In genomic region chr17:70613897-70614296, GRCm38 (mm10) we compare ENCODE assay signal across 17 mouse cellular contexts.
"Had no signal": no experiment of that assay in that cellular context is flagged by ENCODE, and none has a peak within 500 bp of the region (broad histone marks: within the 10 kb centered on the region; RNA-seq: fewer than 3 reads in every experiment).

No protein-coding gene starts in this region.

- ATAC-seq: intestine, embryonic 15.5 days; lung, postnatal 0 days had no signal

- H3K27ac ChIP-seq: intestine, embryonic 15.5 days; liver, embryonic 13.5 days; midbrain, embryonic 10.5 days; midbrain, embryonic 13.5 days; neural tube, embryonic 13.5 days had no signal

- H3K4me1 ChIP-seq: intestine, embryonic 15.5 days; liver, embryonic 13.5 days; megakaryocyte, embryonic 14.5 days; midbrain, embryonic 10.5 days; midbrain, embryonic 13.5 days; neural tube, embryonic 13.5 days had no signal

- H3K4me3 ChIP-seq: intestine, embryonic 15.5 days; liver, embryonic 13.5 days; megakaryocyte, embryonic 14.5 days; midbrain, embryonic 10.5 days; midbrain, embryonic 13.5 days; myocyte; neural tube, embryonic 13.5 days had no signal

- H3K9ac ChIP-seq: intestine, embryonic 15.5 days; liver, embryonic 13.5 days; midbrain, embryonic 13.5 days; neural tube, embryonic 13.5 days had no signal

- DNase-seq: kidney, adult 11 months; kidney, adult 9 months; kidney, postnatal 25 days; liver, embryonic 13.5 days; lung, adult 2 months; lung, postnatal 36 days; spleen, adult 18-20 months; thymus, adult 2 months; thymus, postnatal 14 days; thymus, postnatal 4 days had no signal

- H3K36me3 ChIP-seq: intestine, embryonic 15.5 days; liver, embryonic 13.5 days; midbrain, embryonic 10.5 days; midbrain, embryonic 13.5 days; neural tube, embryonic 13.5 days had no signal

- H3K27me3 ChIP-seq: intestine, embryonic 15.5 days; liver, embryonic 13.5 days; megakaryocyte, embryonic 14.5 days; midbrain, embryonic 13.5 days; neural tube, embryonic 13.5 days had no signal

- H3K4me2 ChIP-seq: intestine, embryonic 15.5 days; liver, embryonic 13.5 days; midbrain, embryonic 13.5 days; neural tube, embryonic 13.5 days had no signal

- H3K9me3 ChIP-seq: intestine, embryonic 15.5 days; liver, embryonic 13.5 days; midbrain, embryonic 10.5 days; midbrain, embryonic 13.5 days; neural tube, embryonic 13.5 days had no signal
